Mouse (Mus musculus): ENCODE measurements around the gene Myo5a. TPM values are rescaled to one million over a fixed set of nuclear protein-coding genes. Genes with fewer than 3 reads are reported as not detected.

Myo5a gene
- polyA plus RNA-seq (2015; fragmentation: Nextera tagmentation; extraction: Ambion mirVana) = 1.4 and 2.1 TPM in 2 replicates

GRCm38 (mm10) chr9:75070457-75071028, at the start of gene Myo5a:
Myo5a (plus strand) TSS chr9:75071015.
- WGBS (ENCODE audit: insufficient replicate concordance) = 24% methylated on average over 23 of the region's 23 CpGs
- no peak for DNase-seq
- peaks cover 20% of the 10 kb centered on the region for H3K4me1 ChIP-seq (replicated peaks)
- ATAC-seq (ENCODE audit: low read depth) = no peak
- H3K9ac ChIP-seq = peak within 1 kb of the TSS; percentile 73
- no peak within 1 kb of the TSS for H3K27ac ChIP-seq
- peak within 1 kb of the TSS; percentile 95 for H3K4me2 ChIP-seq
- H3K4me3 ChIP-seq (replicated peaks) = peak within 1 kb of the TSS; percentile 70
- no peaks in the 10 kb centered on the region for H3K9me3 ChIP-seq (replicated peaks)
- H3K27me3 ChIP-seq = peaks cover 38% of the 10 kb centered on the region
- H3K36me3 ChIP-seq = no peaks in the 10 kb centered on the region

GRCm38 (mm10) chr9:75022546-75022945, 48.3 kb upstream of the Myo5a start:
- H3K4me2 ChIP-seq = no peak overlapping the region
- H3K27ac ChIP-seq = no peak overlapping the region
- peaks cover 6% of the 10 kb centered on the region for H3K4me1 ChIP-seq (replicated peaks)
- DNase-seq (no peak), ATAC-seq (ENCODE audit: low read depth) (no peak)
- H3K36me3 ChIP-seq = no peaks in the 10 kb centered on the region
- no peaks in the 10 kb centered on the region for H3K9me3 ChIP-seq (replicated peaks)
- 76% methylated on average over 7 of the region's 7 CpGs for WGBS (ENCODE audit: insufficient replicate concordance)
- no peak overlapping the region for H3K4me3 ChIP-seq (replicated peaks)
- H3K27me3 ChIP-seq = no peaks in the 10 kb centered on the region
- no peak overlapping the region for H3K9ac ChIP-seq

- ATAC-seq (ENCODE audit: low read depth) = peak; percentile 59; the same call in 1 of the 2 replicates
- peaks cover 6% of the 10 kb centered on the region for H3K4me1 ChIP-seq (replicated peaks)
- H3K4me2 ChIP-seq = no peak overlapping the region
- WGBS (ENCODE audit: insufficient replicate concordance) = 61% methylated on average over 5 of the region's 5 CpGs
- DNase-seq = no peak
- H3K27ac ChIP-seq = peak overlapping the region; percentile 34; the same call in 1 of the 2 replicates
- no peaks in the 10 kb centered on the region for H3K9me3 ChIP-seq (replicated peaks)
- no peaks in the 10 kb centered on the region for H3K27me3 ChIP-seq
- H3K36me3 ChIP-seq = no peaks in the 10 kb centered on the region
- H3K4me3 ChIP-seq (replicated peaks) = no peak overlapping the region
- H3K9ac ChIP-seq = no peak overlapping the region
Measured at GRCm38 (mm10) chr9:75023150-75023894, 47.5 kb upstream of the Myo5a start.

- Histone ChIP-seq H3K9ac (no peak overlapping the region), H3K4me1 (replicated peaks) (peaks cover 6% of the 10 kb centered on the region), H3K27me3 (no peaks in the 10 kb centered on the region), H3K4me2 (no peak overlapping the region), H3K9me3 (replicated peaks) (no peaks in the 10 kb centered on the region), H3K36me3 (no peaks in the 10 kb centered on the region), H3K27ac (no peak overlapping the region), H3K4me3 (replicated peaks) (no peak overlapping the region)
- ATAC-seq (ENCODE audit: low read depth) (peak; percentile 85), DNase-seq (peak; percentile 11)
- WGBS (ENCODE audit: insufficient replicate concordance) = 26% methylated on average over 7 of the region's 7 CpGs
Measured at GRCm38 (mm10) chr9:75024089-75024488, 46.7 kb upstream of the Myo5a start.

- no peaks in the 10 kb centered on the region for H3K36me3 ChIP-seq
- DNase-seq (no peak), ATAC-seq (ENCODE audit: low read depth) (no peak)
- no peak overlapping the region for H3K4me3 ChIP-seq (replicated peaks)
- WGBS (ENCODE audit: insufficient replicate concordance) = 61% methylated on average over 6 of the region's 6 CpGs
- H3K4me2 ChIP-seq = no peak overlapping the region
- H3K27me3 ChIP-seq = no peaks in the 10 kb centered on the region
- H3K4me1 ChIP-seq (replicated peaks) = peaks cover 6% of the 10 kb centered on the region
- no peak overlapping the region for H3K27ac ChIP-seq
- H3K9ac ChIP-seq = no peak overlapping the region
- no peaks in the 10 kb centered on the region for H3K9me3 ChIP-seq (replicated peaks)
Measured at GRCm38 (mm10) chr9:75025689-75026088, 45.1 kb upstream of the Myo5a start.

GRCm38 (mm10) chr9:75032408-75032807, 38.4 kb upstream of the Myo5a start:
- no peaks in the 10 kb centered on the region for H3K36me3 ChIP-seq
- no peak for ATAC-seq (ENCODE audit: low read depth)
- H3K9ac ChIP-seq = no peak overlapping the region
- 0 out of 2 replicates have a peak, but pooled peaks cover 4% of the 10 kb centered on the region for H3K4me1 ChIP-seq (replicated peaks)
- no peak for DNase-seq
- no peak overlapping the region for H3K27ac ChIP-seq
- H3K4me2 ChIP-seq = no peak overlapping the region
- no peaks in the 10 kb centered on the region for H3K9me3 ChIP-seq (replicated peaks)
- no peaks in the 10 kb centered on the region for H3K27me3 ChIP-seq
- 69% methylated on average over 1 of the region's 1 CpGs for WGBS (ENCODE audit: insufficient replicate concordance)
- H3K4me3 ChIP-seq (replicated peaks) = no peak overlapping the region

GRCm38 (mm10) chr9:75033141-75033540, 37.7 kb upstream of the Myo5a start:
- Histone ChIP-seq H3K36me3 (no peaks in the 10 kb centered on the region), H3K9me3 (replicated peaks) (no peaks in the 10 kb centered on the region), H3K27ac (no peak overlapping the region), H3K9ac (no peak overlapping the region), H3K27me3 (no peaks in the 10 kb centered on the region), H3K4me2 (no peak overlapping the region), H3K4me3 (replicated peaks) (no peak overlapping the region), H3K4me1 (replicated peaks) (0 out of 2 replicates have a peak, but pooled peaks cover 4% of the 10 kb centered on the region)
- DNase-seq (no peak), ATAC-seq (ENCODE audit: low read depth) (no peak)
- WGBS (ENCODE audit: insufficient replicate concordance) = 44% methylated on average over 7 of the region's 7 CpGs

- H3K27ac ChIP-seq = no peak overlapping the region
- no peaks in the 10 kb centered on the region for H3K27me3 ChIP-seq
- no peak overlapping the region for H3K4me2 ChIP-seq
- 21% methylated on average over 1 of the region's 1 CpGs for WGBS (ENCODE audit: insufficient replicate concordance)
- no peaks in the 10 kb centered on the region for H3K9me3 ChIP-seq (replicated peaks)
- DNase-seq (no peak), ATAC-seq (ENCODE audit: low read depth) (no peak)
- H3K9ac ChIP-seq = no peak overlapping the region
- no peak overlapping the region for H3K4me3 ChIP-seq (replicated peaks)
- no peaks in the 10 kb centered on the region for H3K36me3 ChIP-seq
- peaks cover 16% of the 10 kb centered on the region for H3K4me1 ChIP-seq (replicated peaks)
Measured at GRCm38 (mm10) chr9:75034691-75035090, 36.1 kb upstream of the Myo5a start.

- H3K27me3 ChIP-seq = no peaks in the 10 kb centered on the region
- ATAC-seq (ENCODE audit: low read depth) = no peak
- H3K4me1 ChIP-seq (replicated peaks) = peaks cover 24% of the 10 kb centered on the region
- H3K9me3 ChIP-seq (replicated peaks) = no peaks in the 10 kb centered on the region
- H3K36me3 ChIP-seq = no peaks in the 10 kb centered on the region
- no peak overlapping the region for H3K4me2 ChIP-seq
- H3K4me3 ChIP-seq (replicated peaks) = no peak overlapping the region
- 48% methylated on average over 4 of the region's 4 CpGs for whole genome bisulfite sequencing (ENCODE audit: insufficient replicate concordance)
- H3K27ac ChIP-seq = no peak overlapping the region
- H3K9ac ChIP-seq = no peak overlapping the region
- DNase-seq = no peak
Measured at GRCm38 (mm10) chr9:75035944-75036343, 34.9 kb upstream of the Myo5a start.

- Histone ChIP-seq H3K27me3 (no peaks in the 10 kb centered on the region), H3K4me2 (peak within 1 kb of the TSS; percentile 78), H3K36me3 (peaks cover 2% of the 10 kb centered on the region; the same call in 1 of the 2 replicates), H3K9ac (peak within 1 kb of the TSS; percentile 90), H3K4me3 (replicated peaks) (peak within 1 kb of the TSS; percentile 88), H3K9me3 (replicated peaks) (no peaks in the 10 kb centered on the region), H3K4me1 (replicated peaks) (peaks cover 28% of the 10 kb centered on the region), H3K27ac (peak within 1 kb of the TSS; percentile 76)
- ATAC-seq (ENCODE audit: low read depth) (peak; percentile 92), DNase-seq (peak; percentile 68)
- WGBS (ENCODE audit: insufficient replicate concordance) = under 1% methylated on average over 72 of the region's 73 CpGs
Measured at GRCm38 (mm10) chr9:75037451-75038356, 33.1 kb upstream of the Myo5a start, which contains the start of gene Arpp19. Arpp19 (plus strand) TSS chr9:75037614.

- Histone ChIP-seq H3K27me3 (no peaks in the 10 kb centered on the region), H3K36me3 (peaks cover 5% of the 10 kb centered on the region), H3K4me3 (replicated peaks) (peak overlapping the region; percentile 88), H3K9me3 (replicated peaks) (no peaks in the 10 kb centered on the region), H3K9ac (peak overlapping the region; percentile 90), H3K4me1 (replicated peaks) (peaks cover 28% of the 10 kb centered on the region), H3K4me2 (peak overlapping the region; percentile 78), H3K27ac (peak overlapping the region; percentile 76)
- under 1% methylated on average over 10 of the region's 10 CpGs for WGBS (ENCODE audit: insufficient replicate concordance)
- no peak for DNase-seq
- no peak for ATAC-seq (ENCODE audit: low read depth)
Measured at GRCm38 (mm10) chr9:75038357-75038688, 32.5 kb upstream of the Myo5a start.
